Mouse (Mus musculus) 3134 (cell line): Measurements from ENCODE around the gene Rtp1.

Experiments used
- DNase-seq: peaks from one replicate; pipeline ENCODE4 v3.0.0-alpha.2; 2011; ENCODE audit warnings: low spot score; ENCODE audit not compliant: insufficient read length; ENCODE audit errors: extremely low read depth

Gene Rtp1

GRCm38 (mm10) chr16:23454376-23454775 is 25.4 kb downstream of the Rtp1 start:
- peak; percentile 76 for DNase-seq

- DNase-seq = peak; percentile 78
Observed at GRCm38 (mm10) chr16:23456534-23456933, 27.6 kb downstream of the Rtp1 start.

DNA sequence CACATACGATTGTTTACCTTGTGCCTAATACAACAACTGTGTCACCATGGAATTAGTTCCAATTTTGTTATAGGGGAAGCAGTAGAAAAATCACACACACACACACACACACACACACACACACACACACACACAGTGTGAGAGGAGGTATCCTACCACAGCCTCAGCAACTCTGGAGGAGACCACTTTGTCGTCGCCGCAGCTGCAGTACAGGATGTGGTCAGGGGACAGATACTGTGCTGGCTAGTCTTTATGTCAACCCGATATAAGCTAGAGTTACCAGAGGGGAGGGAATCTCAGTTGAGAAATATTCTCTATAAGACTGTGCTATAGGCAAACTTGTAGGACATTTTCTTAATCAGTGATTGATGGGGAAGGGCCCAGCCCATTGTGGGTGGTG is 28.4 kb downstream of the Rtp1 start:
- no peak for DNase-seq

- DNase-seq = no peak
Observed at GRCm38 (mm10) chr16:23458906-23459588, 30.1 kb downstream of the Rtp1 start.

GRCm38 (mm10) chr16:23463671-23464347 is 34.9 kb downstream of the Rtp1 start:
- DNase-seq = no peak

GRCm38 (mm10) chr16:23471551-23471950 is 42.6 kb downstream of the Rtp1 start:
- no peak for DNase-seq

- DNase-seq = no peak
Observed at GRCm38 (mm10) chr16:23472046-23472445, 43.1 kb downstream of the Rtp1 start.

DNA sequence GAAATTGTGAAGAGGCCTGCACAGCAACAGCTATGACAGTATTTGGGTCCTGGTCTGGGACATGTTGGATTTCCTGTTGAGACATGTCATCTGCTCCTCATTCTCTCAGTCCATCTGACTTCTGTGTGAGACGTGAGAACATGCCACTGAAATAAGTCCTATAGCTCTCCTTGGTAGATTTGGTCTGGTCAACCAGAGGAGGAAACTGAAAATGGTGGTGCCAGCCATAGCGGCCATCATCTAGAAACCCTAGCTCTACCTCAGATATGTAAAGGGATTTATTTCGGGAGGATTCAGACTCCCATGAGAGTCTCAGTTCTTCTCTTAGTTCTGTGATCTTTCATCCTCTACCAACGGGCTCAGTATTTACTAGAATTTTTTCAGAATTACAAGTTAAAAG is 46.7 kb downstream of the Rtp1 start:
- DNase-seq = no peak

DNA sequence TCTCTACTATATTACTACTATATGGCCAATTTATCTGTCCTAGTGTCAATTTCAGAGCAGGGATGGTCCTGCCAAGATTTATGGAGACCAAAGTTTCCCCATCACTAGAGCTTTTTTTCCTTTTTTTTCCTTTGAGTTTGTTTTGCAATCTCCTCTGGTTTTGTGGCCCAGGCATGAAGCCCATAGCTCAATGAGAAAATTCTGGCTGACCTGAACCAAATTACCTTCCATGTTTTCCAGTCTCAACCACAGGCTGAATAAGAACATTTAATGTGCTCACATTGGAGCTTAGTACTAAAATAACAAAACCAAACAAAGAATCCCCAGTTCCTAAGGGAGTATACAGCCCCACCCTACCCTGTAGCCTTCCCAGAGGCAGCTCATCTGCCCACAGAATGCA is 47.7 kb downstream of the Rtp1 start:
- DNase-seq = peak; percentile 42

DNA sequence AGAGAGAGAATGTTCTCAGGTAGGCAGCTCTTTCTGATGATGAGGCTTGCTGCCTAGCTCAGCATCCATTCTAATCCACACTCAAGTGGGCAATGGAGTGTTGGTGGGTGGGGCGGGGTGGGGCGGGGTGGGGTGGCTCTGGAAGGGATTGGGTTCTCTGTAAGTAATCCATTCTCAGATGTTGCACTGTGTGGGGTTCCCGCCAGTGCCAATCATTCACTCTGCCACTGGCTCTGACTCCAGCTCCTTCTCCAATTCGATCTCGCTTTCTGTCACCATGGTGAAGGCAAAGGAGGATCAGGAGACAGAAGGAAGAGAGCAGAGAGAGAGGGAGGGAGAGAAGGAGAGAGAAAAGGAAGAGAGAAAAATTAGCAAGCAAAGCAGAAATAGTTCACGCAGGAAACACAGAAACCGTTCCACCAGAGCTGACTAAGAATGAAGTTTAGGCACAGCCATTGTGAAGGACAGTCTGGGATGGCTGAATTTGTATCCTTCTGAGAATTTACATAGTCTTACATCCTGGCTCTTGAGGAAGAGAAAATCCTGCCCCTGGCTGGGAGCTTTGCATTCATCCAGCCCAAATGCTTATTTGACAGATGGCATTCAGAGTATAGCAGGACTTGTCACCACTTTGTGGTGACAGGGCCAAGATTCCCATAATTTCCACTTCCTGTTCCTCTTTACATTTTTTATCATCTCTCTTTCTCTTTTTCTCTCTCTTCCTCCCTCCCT is 51.1 kb downstream of the Rtp1 start:
- no peak for DNase-seq

DNA sequence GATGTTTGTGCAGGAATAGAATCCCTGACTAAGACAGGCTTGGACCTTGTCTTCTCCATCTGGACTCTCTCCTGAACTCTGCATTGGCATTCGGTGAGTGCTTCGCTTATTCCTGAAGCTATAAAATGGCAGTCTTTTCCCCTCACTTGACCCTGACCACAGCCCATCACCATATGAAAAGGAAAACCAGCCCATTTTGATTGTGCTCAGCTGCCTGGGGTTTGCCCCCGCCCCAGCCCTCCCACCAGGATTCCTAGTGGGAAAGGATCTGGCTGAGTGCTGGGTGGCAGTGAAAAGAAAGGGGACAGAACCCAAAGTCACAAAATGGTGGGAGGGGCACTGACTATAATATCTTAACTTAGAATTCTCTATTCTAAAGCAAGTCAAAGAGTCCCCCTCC is 53.3 kb downstream of the Rtp1 start:
- no peak for DNase-seq

DNA sequence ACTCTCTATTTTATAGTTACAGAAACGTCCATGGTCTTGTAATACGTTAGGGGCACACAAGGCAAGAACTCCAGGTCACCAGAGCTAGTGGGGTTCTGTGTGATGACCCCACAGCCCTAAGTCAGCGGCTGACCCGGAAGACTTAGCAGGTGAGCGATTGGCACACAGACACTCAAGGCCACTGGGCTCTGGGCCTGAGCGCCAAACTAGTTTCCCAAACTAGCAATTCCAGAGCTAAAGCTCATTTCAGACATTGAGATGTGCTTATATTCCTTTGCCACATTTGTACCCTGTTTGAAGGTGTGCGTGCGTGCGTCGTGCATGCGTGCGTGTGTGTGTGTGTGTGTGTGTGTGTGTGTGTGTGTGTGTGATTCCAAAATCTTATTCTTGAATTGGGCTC is 53.9 kb downstream of the Rtp1 start:
- no peak for DNase-seq

DNA sequence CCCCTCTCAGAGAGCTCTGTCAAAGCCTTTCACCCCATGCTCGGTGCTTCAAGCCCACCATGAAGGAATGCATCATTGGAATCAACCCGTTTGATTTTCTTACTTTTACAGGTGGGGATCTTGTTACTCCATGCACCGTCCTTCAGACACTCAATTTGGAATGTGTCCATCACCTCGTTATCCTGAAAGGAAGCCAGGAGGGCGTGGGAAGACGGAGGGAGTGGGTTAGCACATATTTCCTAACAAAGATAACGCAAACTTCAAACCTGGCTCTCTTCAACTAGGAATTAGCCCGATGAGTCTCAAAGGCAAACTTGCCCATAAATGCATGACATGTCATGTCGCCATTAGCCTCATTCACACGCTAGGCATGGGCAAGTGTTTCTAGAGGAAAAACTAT is 54.4 kb downstream of the Rtp1 start:
- DNase-seq = no peak
